Mouse (Mus musculus) heart, postnatal 0 days (tissue): ENCODE data around the gene Cks2.

Experiments used
- CTCF ChIP-seq: IDR thresholded peaks from 2 replicates; pipeline ENCODE4 v1.5.1; 2016; ENCODE audit warnings: antibody characterized with exemption, control low read depth, low read depth
- EP300 ChIP-seq: IDR thresholded peaks from 2 replicates; pipeline ENCODE4 v1.6.1; 2016; ENCODE audit warnings: antibody characterized with exemption, low read depth

DNA sequence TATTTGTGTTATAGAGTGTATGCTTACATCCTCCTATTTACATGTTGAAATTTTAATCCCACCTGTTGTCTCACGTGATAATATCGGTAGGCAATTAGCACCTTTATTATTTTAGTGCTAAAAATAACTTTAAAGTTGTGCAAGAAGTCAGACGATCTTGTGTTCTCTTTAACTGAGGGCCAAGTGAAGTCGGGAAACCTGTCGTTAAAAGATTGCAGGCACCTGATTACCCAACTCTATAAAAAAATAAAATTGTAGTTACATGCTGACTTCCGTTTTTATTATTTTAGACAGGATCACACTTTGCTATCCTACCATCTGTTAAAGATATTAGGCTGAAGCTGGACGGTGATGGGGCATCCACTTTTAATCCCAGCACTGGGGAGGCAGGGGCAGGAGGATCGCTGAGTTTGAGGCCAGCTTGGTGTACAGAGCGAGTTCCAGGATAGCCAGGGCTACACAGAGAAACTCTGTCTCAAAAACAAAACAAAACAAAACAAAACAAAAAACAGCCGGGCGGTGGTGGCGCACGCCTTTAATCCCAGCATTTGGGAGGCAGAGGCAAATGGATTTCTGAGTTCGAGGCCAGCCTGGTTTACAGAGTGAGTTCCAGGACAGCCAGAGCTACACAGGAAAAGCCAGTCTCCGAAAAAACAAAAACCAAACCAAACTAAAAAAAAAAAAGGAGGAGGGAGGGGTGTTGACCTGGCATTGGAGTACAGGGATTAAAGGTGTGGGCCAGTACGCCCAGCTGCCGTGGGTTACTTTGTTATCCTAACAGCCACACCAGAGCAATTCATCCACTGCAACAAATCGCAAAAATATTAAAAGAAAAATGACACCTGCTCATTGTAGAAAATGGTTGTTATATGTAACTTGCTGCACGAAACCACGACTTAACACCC, 856 bp upstream of the Cks2 start:
- TF ChIP-seq CTCF (no peak), EP300 (no peak)
